In the genomic region with DNA sequence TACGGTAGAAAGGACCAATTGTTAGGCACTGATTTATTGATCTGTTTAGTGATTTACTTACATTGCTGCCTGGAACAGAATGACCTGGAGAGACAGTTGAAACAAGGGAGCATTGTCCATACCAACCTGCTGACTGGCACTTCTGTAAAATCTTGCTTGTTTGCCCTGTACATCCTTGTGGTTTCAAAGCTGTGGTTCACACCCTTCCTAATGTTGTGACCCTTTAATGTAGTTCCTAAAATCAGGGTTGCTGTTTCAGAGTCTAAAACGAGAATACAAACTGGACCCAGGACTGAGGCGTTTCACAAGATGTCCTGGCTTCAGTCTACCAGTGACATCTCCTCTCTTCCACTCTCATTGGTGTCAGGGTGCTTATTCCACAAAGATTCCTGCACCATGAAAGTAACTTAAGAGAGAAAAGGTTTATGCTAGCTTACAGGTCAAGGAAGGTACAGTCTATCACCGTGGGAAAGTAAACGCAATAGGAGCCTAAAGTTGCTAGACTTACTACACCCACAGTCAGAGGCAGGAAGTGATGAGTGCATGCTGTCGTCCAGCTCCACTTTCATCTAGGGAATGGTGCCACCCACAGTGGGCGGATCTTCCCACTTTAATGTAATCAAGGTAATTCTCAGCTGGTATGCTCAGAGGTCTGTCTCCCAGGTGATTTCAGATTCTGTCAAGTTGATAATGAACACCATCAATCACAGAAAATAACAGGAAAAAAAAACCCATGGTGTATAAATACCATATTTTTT, we compare ENCODE assay signal across 35 mouse cellular contexts. TPM values are rescaled to one million over a fixed set of nuclear protein-coding genes. Genes with fewer than 3 reads are reported as not detected.
DNase-seq lines count a peak whose midpoint lies in the region; ATAC-seq lines count a peak whose summit lies in the region.
"Had no signal": no experiment of that assay in that cellular context is flagged by ENCODE, and none has a peak within 500 bp of the region (broad histone marks: within the 10 kb centered on the region; RNA-seq: fewer than 3 reads in every experiment).

No protein-coding gene starts in this region.

- no peak overlapping the region for H3K4me2 ChIP-seq in neural tube, embryonic 11.5 days (ENCODE audit: low read depth)
- H3K4me2 ChIP-seq in kidney, embryonic 15.5 days, result no peak overlapping the region
- H3K4me2 ChIP-seq: intestine, embryonic 15.5 days; lung, embryonic 14.5 days; neural tube, embryonic 15.5 days had no signal

- WGBS in neural tube, embryonic 11.5 days, result 72% methylated on average over 7 of the region's 7 CpGs
- 81% methylated on average over 7 of the region's 7 CpGs for WGBS in kidney, embryonic 15.5 days

- H3K9me3 ChIP-seq in neural tube, embryonic 11.5 days (ENCODE audit: control insufficient read depth, low read length), result no peaks in the 10 kb centered on the region
- H3K9me3 ChIP-seq in kidney, embryonic 15.5 days (replicated peaks), result no peaks in the 10 kb centered on the region
- H3K9me3 ChIP-seq: intestine, embryonic 15.5 days; neural tube, embryonic 15.5 days had no signal

- ATAC-seq in neural tube, embryonic 11.5 days (ENCODE audit: insufficient read depth, low FRiP score, low TSS enrichment), result no peak
- ATAC-seq in common myeloid progenitor, adult 5-6 weeks (replicated peaks; ENCODE audit: low read depth, poor library complexity, severe bottlenecking), result peak; percentile 65
- peak; percentile 84 for ATAC-seq in monocyte, adult 5-6 weeks (replicated peaks; ENCODE audit: insufficient number of reproducible peaks, low FRiP score, low TSS enrichment, poor library complexity, severe bottlenecking)
- ATAC-seq in kidney, embryonic 15.5 days (replicated peaks; ENCODE audit: low FRiP score), result no peak
- ATAC-seq: forebrain, embryonic 16.5 days; hindbrain, embryonic 16.5 days; intestine, embryonic 15.5 days had no signal

- H3K4me1 ChIP-seq in neural tube, embryonic 11.5 days (ENCODE audit: control insufficient read depth, insufficient read depth, low read length), result no peaks in the 10 kb centered on the region
- peaks cover 4% of the 10 kb centered on the region; the same call in 1 of the 2 replicates for H3K4me1 ChIP-seq in kidney, embryonic 15.5 days
- H3K4me1 ChIP-seq: hindbrain, embryonic 10.5 days; intestine, embryonic 15.5 days; neural tube, embryonic 15.5 days had no signal

- no peak overlapping the region for H3K9ac ChIP-seq in neural tube, embryonic 11.5 days (ENCODE audit: low read length)
- no peak overlapping the region for H3K9ac ChIP-seq in kidney, embryonic 15.5 days
- H3K9ac ChIP-seq: intestine, embryonic 15.5 days; liver, embryonic 14.5 days; lung, embryonic 14.5 days; neural tube, embryonic 15.5 days had no signal

- H3K27ac ChIP-seq in neural tube, embryonic 11.5 days (ENCODE audit: low read depth, low read length), result 0 out of 2 replicates have a peak overlapping the region, but pooled peaks have one; percentile 23
- H3K27ac ChIP-seq in kidney, embryonic 15.5 days, result no peak overlapping the region
- H3K27ac ChIP-seq: gastrocnemius, adult 2 months; hindbrain, embryonic 10.5 days; intestine, embryonic 15.5 days; kidney, postnatal 0 days; liver, embryonic 14.5 days; neural tube, embryonic 15.5 days; stomach, postnatal 0 days had no signal

- DNase-seq in neural tube, embryonic 11.5 days (ENCODE audit: low spot score), result no peak
- DNase-seq in neural tube, embryonic 10.5 days (ENCODE audit: extremely low spot score, low spot score), result no peak
- no peak for DNase-seq in right cerebral cortex, postnatal 36 days (ENCODE audit: low spot score in 2 of 2)
- no peak for DNase-seq in natural killer cell, adult 2 months (ENCODE audit: low spot score in 2 of 2)
- DNase-seq: adrenal gland, postnatal 10 days; cerebellum, adult 18-20 months; cerebellum, postnatal 10 days; gastrocnemius, adult 2 months; gastrocnemius, postnatal 36 days; heart, postnatal 14 days; kidney, adult 2 months; kidney, postnatal 4 days; liver; lung, embryonic 14.5 days; lung, postnatal 14 days; midbrain, embryonic 14.5 days; retina, postnatal 1 day; right cerebral cortex, postnatal 14 days; thymus, adult 18-20 months; thymus, postnatal 25 days had no signal

- H3K27me3 ChIP-seq in neural tube, embryonic 11.5 days (ENCODE audit: control insufficient read depth, insufficient read depth, low read length), result no peaks in the 10 kb centered on the region
- no peaks in the 10 kb centered on the region for H3K27me3 ChIP-seq in kidney, embryonic 15.5 days
- H3K27me3 ChIP-seq: CH12.LX; intestine, embryonic 15.5 days; neural tube, embryonic 15.5 days had no signal

- no peaks in the 10 kb centered on the region for H3K36me3 ChIP-seq in neural tube, embryonic 11.5 days (ENCODE audit: control insufficient read depth, insufficient read depth, low read length)
- peaks cover 40% of the 10 kb centered on the region for H3K36me3 ChIP-seq in kidney, embryonic 15.5 days
- H3K36me3 ChIP-seq: intestine, embryonic 15.5 days had no signal

- no peak overlapping the region for H3K4me3 ChIP-seq in neural tube, embryonic 11.5 days (ENCODE audit: low read depth, low read length)
- no peak overlapping the region for H3K4me3 ChIP-seq in kidney, embryonic 15.5 days (replicated peaks)
- H3K4me3 ChIP-seq: erythroblast, embryonic 14.5 days; gastrocnemius, adult 2 months; hindbrain, embryonic 10.5 days; intestine, embryonic 15.5 days; neural tube, embryonic 15.5 days had no signal

RNA-seq across cellular contexts. Expression of gene Lmod3, which starts 17.5 kb away (rescaled TPM):
- polyA plus RNA-seq in neural tube, embryonic 11.5 days (2014; fragmentation: Nextera tagmentation; extraction: Ambion mirVana), result 1.5 and 2.4 TPM in 2 replicates
- not detected in 2 replicates for total RNA-seq in common myeloid progenitor, adult 5-6 weeks (2017)
- not detected in 3 replicates for total RNA-seq in monocyte, adult 5-6 weeks (2017)
- polyA plus RNA-seq in kidney, embryonic 15.5 days (2015; fragmentation: Nextera tagmentation; extraction: Ambion mirVana), result 0.79 and 1.3 TPM in 2 replicates
- total RNA-seq: CH12.LX; layer of hippocampus, postnatal 25 days had no signal
- polyA plus RNA-seq: erythroblast, embryonic 14.5 days; forebrain, embryonic 11.5 days; forebrain, embryonic 16.5 days; hindbrain, embryonic 10.5 days; hindbrain, embryonic 16.5 days; liver, embryonic 14.5 days; midbrain, embryonic 14.5 days had no signal

RNA-seq across cellular contexts. Expression of gene Arl6ip5, which starts 24.6 kb away (rescaled TPM):
- polyA plus RNA-seq in neural tube, embryonic 11.5 days (2014; fragmentation: Nextera tagmentation; extraction: Ambion mirVana), result 53.0 and 54.0 TPM in 2 replicates
- 58.9 and 73.4 TPM in 2 replicates for total RNA-seq in common myeloid progenitor, adult 5-6 weeks (2017)
- 132 to 180 TPM (median 143 TPM) in 3 replicates for total RNA-seq in monocyte, adult 5-6 weeks (2017)
- 69.1 and 76.4 TPM in 2 replicates for polyA plus RNA-seq in kidney, embryonic 15.5 days (2015; fragmentation: Nextera tagmentation; extraction: Ambion mirVana)

RNA-seq across cellular contexts. Expression of gene Uba3, which starts 29.6 kb away (rescaled TPM):
- 104 and 106 TPM in 2 replicates for polyA plus RNA-seq in neural tube, embryonic 11.5 days (2014; fragmentation: Nextera tagmentation; extraction: Ambion mirVana)
- 66.2 and 66.3 TPM in 2 replicates for total RNA-seq in common myeloid progenitor, adult 5-6 weeks (2017)
- 97.2 to 105 TPM (median 99.9 TPM) in 3 replicates for total RNA-seq in monocyte, adult 5-6 weeks (2017)
- polyA plus RNA-seq in kidney, embryonic 15.5 days (2015; fragmentation: Nextera tagmentation; extraction: Ambion mirVana), result 74.1 and 82.6 TPM in 2 replicates

RNA-seq across cellular contexts. Expression of gene Tmf1, which starts 56.2 kb away (rescaled TPM):
- polyA plus RNA-seq in neural tube, embryonic 11.5 days (2014; fragmentation: Nextera tagmentation; extraction: Ambion mirVana), result 30.1 and 30.5 TPM in 2 replicates
- total RNA-seq in common myeloid progenitor, adult 5-6 weeks (2017), result 98.7 and 132 TPM in 2 replicates
- 210 to 231 TPM (median 230 TPM) in 3 replicates for total RNA-seq in monocyte, adult 5-6 weeks (2017)
- polyA plus RNA-seq in kidney, embryonic 15.5 days (2015; fragmentation: Nextera tagmentation; extraction: Ambion mirVana), result 34.7 and 39.5 TPM in 2 replicates

Comparison
In these comparisons a context has a peak if more than half of its experiments do, and no peak if none do; other contexts are left out.
1. ATAC-seq: peak in common myeloid progenitor, adult 5-6 weeks (single experiment) and monocyte, adult 5-6 weeks (single experiment); none in neural tube, embryonic 11.5 days (single experiment) and kidney, embryonic 15.5 days (single experiment).